Mouse (Mus musculus) E14TG2a.4 (cell line): ENCODE measurements at regions not wholly inside any gene's neighbourhood (a gene's known extent, or its start where the extent isn't known, plus 50 kb on each side); places are given as distances from the start of the nearest gene placed in this dataset.

ENCODE experiments used
- H3K27me3 ChIP-seq: 2 replicates; pipeline ENCODE4 v1.6.1; 2014; ENCODE audit warnings: low read length, control low read depth; ENCODE audit not compliant: insufficient read depth
- H3K36me3 ChIP-seq: 2 replicates; pipeline ENCODE4 v1.6.1; 2014; ENCODE audit warnings: low read length, control low read depth; ENCODE audit not compliant: insufficient read depth
- H3K4me1 ChIP-seq: replicated peaks from 2 replicates; pipeline ENCODE4 v1.6.1; 2014; ENCODE audit warnings: low read depth, low read length, control low read depth
- H3K4me3 ChIP-seq: replicated peaks from 2 replicates; pipeline ENCODE4 v1.5.1; 2014; ENCODE audit warnings: mild to moderate bottlenecking, low read length
- H3K9me3 ChIP-seq: 2 replicates; pipeline ENCODE4 v1.6.1; 2014; ENCODE audit warnings: low read length, control low read depth
- CTCF ChIP-seq: conservative IDR thresholded peaks from 2 replicates; pipeline ENCODE4 v1.5.1; 2014; ENCODE audit warnings: low read length
- NANOG ChIP-seq: IDR thresholded peaks from 2 replicates; pipeline ENCODE4 v1.6.1; 2014; ENCODE audit warnings: borderline replicate concordance, low read length, mixed read lengths
- POU5F1 ChIP-seq: IDR thresholded peaks from 2 replicates; pipeline ENCODE4 v1.6.1; 2014; ENCODE audit warnings: low read length, borderline replicate concordance

DNA sequence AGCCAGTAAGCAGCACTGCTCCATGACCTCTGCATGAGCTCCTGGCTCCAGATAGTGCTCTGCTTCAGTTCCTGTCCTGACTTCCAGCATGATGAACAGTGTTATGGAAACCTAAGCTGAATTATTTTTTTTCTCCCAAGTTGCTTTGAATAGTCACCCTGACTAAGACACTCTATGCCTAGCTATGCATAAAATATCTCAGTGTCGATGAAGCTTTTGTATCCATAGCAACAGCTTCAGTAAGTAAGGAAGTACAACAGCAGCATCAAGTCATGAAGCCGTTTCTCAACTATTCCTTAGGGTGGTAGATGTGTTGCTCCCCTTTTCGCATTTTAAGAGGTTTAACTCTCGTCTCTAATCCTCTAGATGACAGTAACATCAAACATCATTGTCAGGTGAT, 228.4 kb upstream of the Gpc5 start:
- H3K9me3 ChIP-seq = no peaks in the 10 kb centered on the region
- H3K36me3 ChIP-seq = no peaks in the 10 kb centered on the region
- peaks cover 5% of the 10 kb centered on the region; the same call in 1 of the 2 replicates for H3K27me3 ChIP-seq
- H3K4me1 ChIP-seq = no peaks in the 10 kb centered on the region
- no peak overlapping the region for H3K4me3 ChIP-seq
- TF ChIP-seq CTCF (no peak), NANOG (no peak), POU5F1 (no peak)

DNA sequence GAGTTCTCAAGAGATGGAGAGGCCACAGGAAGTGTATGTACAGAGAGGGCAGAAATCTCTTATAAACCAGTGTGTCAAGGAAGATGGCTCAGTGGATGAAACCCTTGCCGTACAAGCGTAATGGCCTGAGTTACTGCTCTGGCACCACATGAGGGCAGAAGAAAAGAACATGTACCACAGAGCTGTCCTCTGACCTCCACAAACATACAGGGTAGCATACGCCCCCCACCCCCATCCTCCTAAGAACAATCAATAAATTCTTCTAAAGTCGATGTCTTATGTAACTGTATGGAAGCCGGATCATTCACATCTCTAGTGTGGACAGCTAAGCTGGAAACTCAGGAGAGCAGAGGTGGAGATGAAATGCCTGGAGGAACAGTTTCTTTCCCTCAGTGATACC, 227.9 kb upstream of the Gpc5 start:
- Histone ChIP-seq H3K4me1 (no peaks in the 10 kb centered on the region), H3K4me3 (no peak overlapping the region), H3K36me3 (no peaks in the 10 kb centered on the region), H3K27me3 (peaks cover 5% of the 10 kb centered on the region; the same call in 1 of the 2 replicates), H3K9me3 (no peaks in the 10 kb centered on the region)
- TF ChIP-seq CTCF (no peak), NANOG (no peak), POU5F1 (no peak)

DNA sequence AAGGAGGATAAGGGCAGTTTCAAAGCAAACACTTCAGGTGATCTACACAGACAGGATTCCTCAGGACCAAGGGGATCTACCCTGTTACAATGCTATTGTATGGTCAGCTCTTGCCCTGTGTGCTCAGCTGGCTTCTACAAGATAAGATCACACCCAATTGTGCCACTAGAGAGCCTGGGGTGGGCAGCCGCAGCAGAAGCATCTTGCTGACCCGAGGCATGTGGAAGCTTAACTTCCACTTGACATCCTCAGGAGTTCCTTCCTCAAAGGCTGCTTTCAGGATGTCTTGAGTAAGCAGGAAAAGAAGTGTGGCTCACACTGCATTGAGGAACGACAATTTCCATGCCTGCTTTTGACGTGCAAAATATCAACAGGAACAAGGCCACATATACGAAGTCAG, 222.8 kb upstream of the Gpc5 start:
- Histone ChIP-seq H3K9me3 (no peaks in the 10 kb centered on the region), H3K27me3 (no peaks in the 10 kb centered on the region), H3K36me3 (no peaks in the 10 kb centered on the region), H3K4me3 (no peak overlapping the region), H3K4me1 (no peaks in the 10 kb centered on the region)
- TF ChIP-seq NANOG (no peak), CTCF (no peak), POU5F1 (no peak)

DNA sequence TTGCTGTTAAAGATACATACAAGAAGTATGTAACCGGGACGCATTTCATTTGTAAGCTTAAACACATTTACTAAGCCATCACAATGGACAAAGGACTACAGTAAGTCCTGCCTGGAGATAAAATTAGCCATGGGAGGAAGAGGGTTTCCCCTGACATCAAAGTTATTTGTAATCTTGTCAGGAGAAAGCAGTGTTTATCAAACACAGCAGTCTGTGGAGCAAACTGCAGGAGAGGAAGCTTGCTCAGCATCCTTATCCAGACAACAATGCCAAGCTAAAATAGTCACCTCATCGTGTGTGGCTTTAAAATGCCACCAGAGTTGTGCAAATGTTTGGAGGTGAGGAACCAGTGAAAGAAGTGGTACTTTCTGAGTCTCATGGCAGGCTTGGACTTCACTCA, 216.9 kb upstream of the Gpc5 start:
- Histone ChIP-seq H3K4me1 (no peaks in the 10 kb centered on the region), H3K4me3 (no peak overlapping the region), H3K27me3 (no peaks in the 10 kb centered on the region), H3K9me3 (no peaks in the 10 kb centered on the region), H3K36me3 (no peaks in the 10 kb centered on the region)
- TF ChIP-seq POU5F1 (no peak), CTCF (no peak), NANOG (no peak)

DNA sequence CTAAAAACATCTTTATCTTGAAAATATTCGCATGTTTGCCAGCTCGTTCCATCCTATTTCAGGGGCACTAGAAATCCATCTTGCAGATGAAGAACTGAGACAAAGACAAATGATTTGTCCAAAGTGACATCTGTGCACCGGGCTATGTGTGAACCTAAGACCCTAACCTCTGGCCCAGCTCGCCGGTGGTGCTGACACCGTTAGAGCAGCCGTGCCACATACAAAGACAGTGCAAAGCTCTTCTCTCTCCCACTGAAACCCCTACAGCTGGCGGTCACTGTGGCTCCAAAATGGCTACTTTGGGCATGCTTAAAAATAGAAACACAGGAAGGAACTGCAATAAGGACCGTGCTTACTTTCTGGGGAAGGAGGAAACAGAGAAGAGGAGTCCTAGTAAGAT, 215.6 kb upstream of the Gpc5 start:
- TF ChIP-seq POU5F1 (no peak), NANOG (no peak), CTCF (no peak)
- Histone ChIP-seq H3K27me3 (no peaks in the 10 kb centered on the region), H3K4me1 (no peaks in the 10 kb centered on the region), H3K36me3 (no peaks in the 10 kb centered on the region), H3K9me3 (no peaks in the 10 kb centered on the region), H3K4me3 (no peak overlapping the region)

GRCm38 (mm10) chr14:114877477-114877876, 214.5 kb upstream of the Gpc5 start:
- Histone ChIP-seq H3K4me3 (no peak overlapping the region), H3K36me3 (no peaks in the 10 kb centered on the region), H3K27me3 (no peaks in the 10 kb centered on the region), H3K9me3 (no peaks in the 10 kb centered on the region), H3K4me1 (no peaks in the 10 kb centered on the region)
- no peak for TF ChIP-seq CTCF
- no peak for TF ChIP-seq NANOG
- TF ChIP-seq POU5F1 = no peak

- H3K9me3 ChIP-seq = no peaks in the 10 kb centered on the region
- no peaks in the 10 kb centered on the region for H3K4me1 ChIP-seq
- no peak overlapping the region for H3K4me3 ChIP-seq
- H3K36me3 ChIP-seq = no peaks in the 10 kb centered on the region
- no peaks in the 10 kb centered on the region for H3K27me3 ChIP-seq
- TF ChIP-seq CTCF (no peak), POU5F1 (no peak), NANOG (no peak)
These were observed 211.7 kb upstream of the Gpc5 start for GRCm38 (mm10) chr14:114880291-114880690.

DNA sequence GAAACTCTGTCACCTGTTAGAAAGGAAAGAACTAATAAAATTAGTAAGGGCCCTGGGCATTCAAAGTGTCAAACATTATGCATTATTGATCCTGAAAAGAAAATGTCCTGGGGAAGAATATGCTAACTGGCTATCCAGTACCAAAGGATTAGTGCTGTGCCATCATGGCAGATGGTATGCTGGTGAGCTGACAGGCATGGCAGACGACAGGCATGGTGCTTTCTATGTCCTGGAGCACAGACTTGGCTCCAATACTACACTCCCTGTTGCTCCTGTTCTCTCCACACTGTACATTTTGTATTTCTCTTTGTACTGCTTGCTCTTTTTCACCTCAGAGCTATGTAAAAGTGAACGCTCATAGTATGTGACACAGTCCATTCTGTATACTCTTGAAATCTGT, 187.9 kb upstream of the Gpc5 start:
- TF ChIP-seq NANOG = no peak
- TF ChIP-seq POU5F1 = no peak
- no peak overlapping the region for H3K4me3 ChIP-seq
- H3K36me3 ChIP-seq = no peaks in the 10 kb centered on the region
- no peaks in the 10 kb centered on the region for H3K4me1 ChIP-seq
- peaks cover 13% of the 10 kb centered on the region for H3K9me3 ChIP-seq
- no peaks in the 10 kb centered on the region for H3K27me3 ChIP-seq

- no peaks in the 10 kb centered on the region for H3K4me1 ChIP-seq
- no peak overlapping the region for H3K4me3 ChIP-seq
- H3K36me3 ChIP-seq = no peaks in the 10 kb centered on the region
- no peaks in the 10 kb centered on the region for H3K27me3 ChIP-seq
- no peaks in the 10 kb centered on the region for H3K9me3 ChIP-seq
- no peak for TF ChIP-seq NANOG
- no peak for TF ChIP-seq POU5F1
- TF ChIP-seq CTCF = no peak
These were observed 179.7 kb upstream of the Gpc5 start for GRCm38 (mm10) chr14:114912271-114912670.

- no peak overlapping the region for H3K4me3 ChIP-seq
- TF ChIP-seq POU5F1 = no peak
- TF ChIP-seq NANOG = no peak
- TF ChIP-seq CTCF = no peak
- no peaks in the 10 kb centered on the region for H3K4me1 ChIP-seq
- H3K27me3 ChIP-seq = no peaks in the 10 kb centered on the region
- H3K9me3 ChIP-seq = no peaks in the 10 kb centered on the region
- H3K36me3 ChIP-seq = no peaks in the 10 kb centered on the region
These were observed 178.8 kb upstream of the Gpc5 start for GRCm38 (mm10) chr14:114913238-114913637.
